Mouse (Mus musculus) heart, postnatal 0 days (tissue): ENCODE results near the gene Pank1.

Source experiments
- CTCF ChIP-seq: IDR thresholded peaks from 2 replicates; pipeline ENCODE4 v1.5.1; 2016; ENCODE audit warnings: antibody characterized with exemption, control low read depth, low read depth
- EP300 ChIP-seq: IDR thresholded peaks from 2 replicates; pipeline ENCODE4 v1.6.1; 2016; ENCODE audit warnings: antibody characterized with exemption, low read depth

GRCm38 (mm10) chr19:34920066-34920465, 40.8 kb upstream of the Pank1 start:
- TF ChIP-seq CTCF (no peak), EP300 (no peak)
